In genomic region chr8:119430690-119431089, GRCm38 (mm10) we compare ENCODE assay signal across 15 mouse cellular contexts. TPM values are rescaled to one million over a fixed set of nuclear protein-coding genes. Genes with fewer than 3 reads are reported as not detected.
"Had no signal": no experiment of that assay in that cellular context is flagged by ENCODE, and none has a peak within 500 bp of the region (broad histone marks: within the 10 kb centered on the region; RNA-seq: fewer than 3 reads in every experiment).

No protein-coding gene starts in this region.

- H3K9ac ChIP-seq: kidney, embryonic 15.5 days; midbrain, embryonic 15.5 days; neural tube, embryonic 13.5 days; stomach, embryonic 15.5 days had no signal

- H3K36me3 ChIP-seq: kidney, embryonic 15.5 days; limb, embryonic 10.5 days; midbrain, embryonic 15.5 days; neural tube, embryonic 13.5 days; stomach, embryonic 15.5 days had no signal

- ATAC-seq: lung, postnatal 0 days; midbrain, embryonic 15.5 days had no signal

- H3K9me3 ChIP-seq: kidney, embryonic 15.5 days; limb, embryonic 10.5 days; midbrain, embryonic 15.5 days; neural tube, embryonic 13.5 days; stomach, embryonic 15.5 days had no signal

- H3K27me3 ChIP-seq: kidney, embryonic 15.5 days; midbrain, embryonic 15.5 days; neural tube, embryonic 13.5 days; stomach, embryonic 15.5 days had no signal

- H3K4me1 ChIP-seq: midbrain, embryonic 15.5 days; neural tube, embryonic 13.5 days had no signal

- DNase-seq: kidney, postnatal 14 days; lung, adult 2 months; lung, postnatal 36 days; right cerebral cortex, postnatal 4 days; spleen, adult 18-20 months; thymus, postnatal 36 days had no signal

- H3K27ac ChIP-seq: kidney, embryonic 15.5 days; left cerebral cortex, adult 2 months; limb, embryonic 10.5 days; midbrain, embryonic 15.5 days; neural tube, embryonic 13.5 days had no signal

- H3K4me3 ChIP-seq: kidney, embryonic 15.5 days; left cerebral cortex, adult 2 months; limb, embryonic 10.5 days; midbrain, embryonic 15.5 days; neural tube, embryonic 13.5 days; stomach, embryonic 15.5 days had no signal

- H3K4me2 ChIP-seq: kidney, embryonic 15.5 days; midbrain, embryonic 15.5 days; neural tube, embryonic 13.5 days; stomach, embryonic 15.5 days had no signal

RNA-seq across cellular contexts. Expression of gene Osgin1, which starts 3.2 kb away (rescaled TPM):
- polyA plus RNA-seq: neural tube, embryonic 13.5 days had no signal

RNA-seq across cellular contexts. Expression of gene Necab2, which starts 15.8 kb away (rescaled TPM):
- total RNA-seq: megakaryocyte progenitor cell, adult 5-6 weeks; monocyte, adult 5-6 weeks had no signal
